Mouse (Mus musculus) ES-CJ7 (cell line): Measurements from ENCODE around the gene Scml4.

Source experiments
- DNase-seq: peaks from one replicate; pipeline ENCODE4 v3.0.0; 2011; ENCODE audit warnings: low read depth, low spot score

Gene Scml4

DNA sequence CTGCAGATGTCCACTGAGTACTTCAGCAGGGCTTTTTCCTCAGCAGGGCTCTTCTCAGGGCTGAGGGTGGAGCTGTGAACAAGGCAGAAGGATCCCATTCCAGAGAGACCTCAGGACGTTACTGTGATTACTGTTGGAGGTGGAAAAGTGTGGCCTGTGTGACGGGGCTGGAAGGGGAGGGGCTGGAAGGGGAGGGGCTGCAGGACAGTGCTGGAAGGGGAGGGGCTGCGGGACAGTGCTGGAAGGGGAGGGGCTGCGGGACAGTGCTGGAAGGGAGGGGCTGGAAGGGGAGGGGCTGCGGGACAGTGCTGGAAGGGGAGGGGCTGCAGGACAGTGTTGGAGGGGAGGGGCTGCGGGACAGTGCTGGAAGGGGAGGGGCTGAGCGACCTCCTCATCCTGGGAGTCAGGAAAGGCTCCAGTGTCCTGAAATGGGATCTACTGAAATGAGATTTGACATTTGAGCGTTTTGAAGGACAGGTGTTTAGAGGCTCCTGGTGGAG, 90.1 kb downstream of the Scml4 start:
- peak; percentile 85 for DNase-seq

DNA sequence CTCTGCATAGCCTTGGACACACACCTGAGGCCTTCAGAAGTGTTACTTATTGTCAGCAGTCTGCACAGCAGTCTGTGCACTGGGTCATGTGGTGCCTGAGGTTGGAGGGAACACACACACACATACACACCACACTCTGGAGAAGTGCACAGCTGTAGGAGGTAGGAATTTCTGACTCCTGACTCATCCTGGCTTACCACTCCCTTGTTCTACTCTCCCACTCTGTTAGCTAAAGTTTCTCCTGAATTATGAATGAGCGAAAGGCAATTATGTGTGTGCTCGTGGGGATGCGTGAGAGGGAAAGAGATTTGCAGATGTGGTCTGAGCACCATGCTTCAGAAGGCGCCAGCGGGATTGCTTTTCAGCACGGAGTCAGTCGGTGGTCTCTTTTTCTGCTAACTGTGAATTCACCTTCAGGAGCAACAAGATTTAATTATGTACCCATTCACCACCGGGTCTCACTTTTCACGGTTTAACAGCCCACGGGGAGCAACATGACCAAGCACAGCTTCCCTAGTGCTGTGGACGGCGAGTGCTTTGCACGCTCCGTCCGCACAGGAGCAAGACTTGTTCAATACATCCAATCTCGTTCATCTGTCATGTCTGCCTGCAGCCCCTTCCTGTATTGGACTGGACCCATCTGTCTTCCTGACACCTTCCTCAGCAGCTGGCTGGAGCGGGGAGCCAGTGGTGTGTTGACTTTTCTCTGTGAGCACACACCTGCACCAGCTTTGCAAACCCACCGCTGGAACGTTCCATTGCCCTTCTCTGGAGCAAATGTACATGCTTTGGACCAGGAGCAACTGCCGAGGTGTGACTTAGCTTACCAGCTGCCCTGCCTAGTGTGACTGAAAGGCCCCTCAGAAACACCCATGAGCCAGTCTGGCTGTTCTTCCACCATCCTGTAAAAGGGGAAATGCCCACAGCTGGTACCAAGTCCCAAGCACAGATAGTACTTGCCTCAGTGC, 91.2 kb downstream of the Scml4 start:
- DNase-seq: no peak

DNA sequence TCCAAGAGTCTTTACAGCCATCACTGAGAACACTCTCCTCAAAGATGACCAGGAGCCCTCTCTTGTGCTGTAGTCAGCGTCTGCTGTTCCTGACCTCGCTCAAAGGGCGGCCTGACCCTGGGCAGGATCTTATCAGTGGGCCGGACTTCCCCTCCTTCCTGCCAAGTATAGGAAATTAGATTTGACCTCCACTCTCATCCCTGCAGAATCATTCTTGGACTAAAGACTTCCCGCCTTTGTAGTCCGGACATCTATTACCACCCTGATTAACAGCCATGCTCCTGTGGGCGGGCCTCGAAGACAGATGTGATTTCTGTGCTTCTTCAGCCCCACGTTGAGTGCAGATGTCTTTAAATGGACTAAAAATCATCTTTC, 91.9 kb downstream of the Scml4 start:
- no peak for DNase-seq

DNA sequence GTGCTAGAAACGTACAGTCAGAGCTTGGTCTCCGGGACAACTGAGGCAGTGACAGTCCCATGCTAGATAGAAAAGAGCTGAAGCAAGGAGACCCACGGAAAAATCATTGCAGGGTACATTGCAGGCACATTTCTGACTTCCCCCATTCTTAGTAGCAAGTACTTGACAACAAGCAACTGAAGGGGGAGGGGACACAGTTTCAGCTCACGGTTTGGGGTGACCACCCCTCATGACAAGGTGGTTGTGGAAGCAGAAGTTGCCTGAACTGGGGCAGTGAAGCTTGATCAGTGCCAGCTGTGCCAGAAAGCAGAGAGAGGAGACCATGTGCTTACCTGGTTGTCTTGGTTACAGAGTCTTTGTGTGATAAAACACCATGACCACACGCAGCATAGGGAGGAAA, 93.4 kb downstream of the Scml4 start:
- no peak for DNase-seq

DNA sequence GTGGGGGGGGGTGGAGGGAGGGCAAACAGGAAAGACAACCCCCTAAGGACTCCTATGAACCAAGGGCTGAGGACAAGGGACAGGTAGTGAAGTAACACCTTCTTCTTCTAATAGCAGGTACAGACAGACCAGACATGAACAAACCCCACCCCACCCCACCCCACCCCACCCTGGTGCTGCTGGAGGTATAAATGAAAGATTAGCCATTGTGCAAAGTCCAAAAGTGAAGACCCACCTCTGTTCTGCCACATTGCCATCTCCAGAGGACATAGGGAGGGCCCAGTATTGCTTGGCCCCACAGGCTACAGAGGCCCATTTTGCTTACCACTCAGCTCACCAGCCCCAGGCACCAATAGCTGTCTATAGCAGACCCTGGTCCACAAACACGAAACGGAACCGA, 95.0 kb downstream of the Scml4 start:
- DNase-seq: no peak

DNA sequence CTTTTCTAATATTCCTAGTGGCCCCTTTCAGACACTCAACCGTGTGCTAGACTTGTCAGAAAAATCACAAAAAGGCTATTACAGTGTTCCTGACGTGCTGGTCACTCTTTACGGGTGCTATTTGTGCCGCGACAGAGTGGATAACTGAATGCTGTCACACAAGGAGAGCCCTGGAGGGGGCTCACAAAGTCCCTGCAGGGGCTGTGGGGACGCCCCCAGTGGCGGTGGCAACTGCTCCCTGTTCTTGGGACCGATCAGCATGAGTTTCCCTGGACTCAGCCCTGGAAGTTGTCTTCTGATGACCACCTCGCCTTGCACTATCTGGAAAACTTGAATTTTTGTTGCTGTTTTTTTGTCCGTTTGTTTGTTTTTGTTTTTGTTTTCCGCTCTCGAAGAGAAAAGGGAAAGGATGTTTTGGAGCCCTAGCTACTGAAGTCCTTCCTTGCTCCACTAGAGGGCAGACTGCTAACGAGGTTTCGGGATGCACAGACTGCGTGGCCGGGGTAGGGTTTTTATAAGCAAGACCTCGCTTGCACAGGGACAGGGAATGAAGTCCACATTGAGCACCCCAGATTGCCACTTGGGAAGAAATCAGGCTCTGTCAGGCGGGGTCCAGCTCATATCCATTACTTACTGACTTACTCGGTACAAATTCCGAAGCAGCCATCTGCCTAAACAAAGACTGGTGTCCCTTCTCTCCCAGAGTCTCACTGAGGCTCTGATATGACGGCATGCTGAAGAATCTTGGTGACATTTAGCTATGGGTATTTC, 97.9 kb downstream of the Scml4 start:
- peak; percentile 72 for DNase-seq

DNA sequence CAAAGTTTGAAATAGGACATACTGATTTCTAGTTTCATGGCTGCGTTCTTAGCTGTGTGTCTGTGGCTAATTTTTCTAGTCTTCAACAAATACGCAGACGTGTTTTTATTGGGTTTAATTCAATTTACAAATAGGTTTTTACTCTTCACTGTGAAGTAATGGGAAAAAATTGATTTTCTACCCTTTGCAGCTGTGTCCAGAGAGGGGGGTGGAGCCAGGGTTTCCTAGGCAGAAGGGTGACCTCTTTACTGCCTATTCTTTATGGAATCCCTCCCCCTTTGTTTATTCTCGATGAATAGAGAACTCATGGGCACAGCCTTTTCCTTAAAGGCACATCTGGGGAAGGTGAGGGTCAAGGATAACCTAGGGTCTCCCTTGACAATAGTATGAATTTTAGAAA, 98.5 kb downstream of the Scml4 start:
- no peak for DNase-seq

DNA sequence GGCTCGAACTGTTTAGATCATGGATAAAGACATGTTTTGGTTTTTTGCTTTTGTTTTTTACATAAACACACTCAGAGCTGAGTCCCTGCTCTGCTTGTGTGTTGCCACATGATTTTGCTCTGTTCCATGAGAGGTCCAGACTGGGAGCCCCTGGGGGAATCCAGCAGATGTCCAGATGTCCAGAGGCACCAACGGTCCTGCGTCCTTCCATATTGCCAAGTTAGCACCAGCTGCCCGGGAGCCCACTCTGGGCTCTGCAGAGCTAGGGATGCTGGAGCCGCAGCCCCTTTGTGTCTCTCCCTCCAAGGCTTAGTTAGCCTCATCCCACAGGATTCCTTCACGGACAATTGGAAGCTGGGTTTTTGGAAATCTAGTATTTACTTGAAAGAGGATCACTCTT, 101.6 kb downstream of the Scml4 start:
- no peak for DNase-seq

DNA sequence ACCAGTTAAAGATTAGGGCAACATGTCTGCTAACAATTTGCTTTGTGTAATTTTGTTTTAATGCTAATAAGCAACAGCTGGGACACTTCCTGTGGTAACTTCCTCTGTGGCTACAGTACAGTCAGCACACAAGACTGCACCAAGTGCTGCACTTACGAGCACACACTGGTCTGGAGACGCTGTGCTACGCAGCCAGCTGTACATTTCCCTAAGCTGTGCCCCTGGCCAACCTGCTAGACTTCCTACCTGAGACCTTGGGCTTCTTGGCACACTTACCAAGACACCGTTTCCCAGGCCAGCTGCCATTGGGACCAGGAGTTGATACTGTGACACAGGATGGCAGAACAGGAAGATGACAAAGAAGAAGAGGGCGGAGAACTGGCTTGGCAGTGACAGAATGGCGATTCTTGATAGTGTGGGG, 102.0 kb downstream of the Scml4 start:
- DNase-seq: no peak

DNA sequence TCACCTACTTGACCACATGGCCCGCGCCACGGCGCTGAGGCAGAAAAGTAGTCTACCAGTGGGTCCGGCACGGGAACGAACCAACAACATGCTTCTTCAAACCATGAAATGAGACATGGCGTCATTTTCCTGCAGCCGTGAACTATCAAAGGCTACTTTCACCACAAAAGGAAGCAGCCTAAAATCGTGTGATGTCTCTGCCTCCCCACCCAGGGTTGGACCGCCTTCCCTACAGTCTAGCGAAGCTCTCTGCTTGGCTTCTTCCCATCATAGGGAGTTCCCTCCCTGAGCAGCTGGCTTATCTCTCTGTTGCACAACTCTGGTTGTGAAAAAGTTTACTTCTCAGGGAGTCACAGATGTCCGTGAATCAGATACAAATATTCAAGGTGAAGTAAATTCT, 102.5 kb downstream of the Scml4 start:
- no peak for DNase-seq

DNA sequence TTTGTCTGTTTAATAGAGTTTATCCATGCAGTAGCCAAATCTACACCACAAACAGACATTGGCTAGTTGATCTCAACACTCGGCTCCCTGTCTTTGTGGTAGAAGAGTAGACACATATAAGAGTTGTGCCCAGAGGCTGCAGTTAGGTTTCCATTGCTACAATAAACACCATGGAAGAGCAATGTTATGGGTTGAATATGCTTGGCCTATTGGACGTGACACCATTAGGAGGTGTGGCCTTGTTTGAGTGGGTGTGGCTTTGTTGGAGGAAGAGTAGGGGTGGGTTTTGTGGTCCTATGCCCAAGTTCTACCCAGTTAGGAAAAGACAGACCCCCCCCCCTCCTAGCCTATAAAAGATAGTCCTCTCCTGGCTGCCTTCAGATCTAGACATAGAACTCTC, 102.9 kb downstream of the Scml4 start:
- no peak for DNase-seq

DNA sequence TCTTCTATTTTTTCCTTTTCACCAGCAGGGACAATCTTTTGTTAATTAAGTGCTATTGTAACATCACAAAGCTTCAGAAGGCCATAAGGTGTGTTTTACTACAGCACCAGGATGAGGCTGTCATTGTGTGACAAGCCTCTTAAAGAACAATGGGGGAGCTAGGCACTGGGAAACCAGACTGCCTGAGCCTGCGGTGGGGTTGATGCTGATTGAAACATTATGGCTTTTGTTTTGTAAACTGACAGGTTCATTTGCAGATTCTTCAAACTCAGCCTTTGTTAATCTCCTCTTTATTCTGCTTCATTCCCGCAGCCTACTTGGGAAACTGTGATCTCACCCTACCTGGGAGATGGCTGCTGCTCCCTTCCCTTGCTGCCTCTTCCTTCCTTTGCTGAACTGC, 108.2 kb downstream of the Scml4 start:
- peak; percentile 87 for DNase-seq

DNA sequence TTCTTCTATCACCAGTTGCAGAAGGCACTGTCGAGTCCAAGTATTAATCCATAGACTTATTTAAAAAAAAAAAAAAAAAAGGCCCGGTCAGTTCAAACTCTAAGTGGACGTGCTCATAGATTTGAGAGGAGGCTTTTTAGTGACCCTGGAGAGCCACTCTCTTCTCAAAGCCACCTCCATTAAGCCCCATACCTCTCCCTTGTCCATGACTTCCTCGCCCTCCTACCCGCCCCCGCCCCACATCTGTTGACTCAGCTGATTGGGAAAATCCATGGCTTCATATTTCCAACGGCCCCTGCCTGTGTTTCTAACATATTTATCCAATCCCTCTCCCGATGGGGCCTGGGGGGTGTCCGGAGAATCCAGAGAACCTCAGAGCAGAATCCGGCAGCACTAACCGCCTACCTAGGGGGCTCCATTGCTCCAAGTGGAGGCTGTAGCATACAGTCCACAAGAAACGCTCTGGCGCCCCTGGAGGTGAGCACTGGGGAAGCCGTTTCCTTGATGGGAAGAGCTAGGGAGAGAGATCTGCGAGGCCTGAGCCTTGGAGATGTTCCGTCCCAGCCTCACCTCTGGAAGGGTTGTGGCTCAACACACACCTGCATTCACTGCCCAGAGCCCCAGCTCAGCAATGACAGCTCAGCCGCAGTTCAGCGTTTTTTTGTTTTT, 112.5 kb downstream of the Scml4 start:
- DNase-seq: peak; percentile 86

DNA sequence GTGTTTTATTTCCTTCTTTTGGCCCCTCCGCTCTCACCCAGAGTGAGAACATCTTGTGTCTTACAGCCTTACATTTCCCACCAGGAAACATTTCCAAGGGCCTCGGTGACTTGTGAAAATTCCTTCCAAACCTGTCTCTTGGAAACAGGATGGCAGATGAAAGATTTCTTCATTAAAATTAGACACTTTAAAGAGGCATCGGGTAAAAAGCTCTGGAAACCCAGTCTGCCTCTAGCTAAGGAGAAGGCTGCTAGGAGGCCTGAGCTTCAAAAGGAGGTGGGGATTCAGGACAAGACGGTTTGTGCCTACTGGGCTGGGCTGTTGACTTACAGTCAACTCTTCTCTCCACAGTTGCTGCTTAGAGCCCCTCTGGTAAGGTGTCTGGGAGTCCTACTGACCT, 113.4 kb downstream of the Scml4 start:
- DNase-seq: no peak

DNA sequence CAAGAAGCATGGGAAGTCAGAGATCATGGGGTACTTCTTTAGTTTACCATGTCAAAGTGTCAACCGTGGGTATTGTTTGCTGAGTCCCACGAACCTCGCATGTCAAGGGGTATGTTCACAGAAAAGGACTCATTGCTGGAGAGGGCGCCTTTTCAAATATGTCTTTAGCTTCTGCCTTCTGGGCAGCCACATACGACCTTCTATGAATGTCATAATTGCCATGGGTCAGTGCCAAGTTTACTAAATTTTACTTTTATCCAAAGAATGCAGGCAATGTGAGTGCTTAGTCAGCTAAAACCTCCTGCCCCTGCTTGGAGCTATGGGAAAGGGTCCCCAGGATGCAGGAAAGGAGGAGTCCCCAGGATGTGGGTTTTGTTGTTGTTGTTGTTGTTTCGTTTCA, 116.4 kb downstream of the Scml4 start:
- DNase-seq: no peak

DNA sequence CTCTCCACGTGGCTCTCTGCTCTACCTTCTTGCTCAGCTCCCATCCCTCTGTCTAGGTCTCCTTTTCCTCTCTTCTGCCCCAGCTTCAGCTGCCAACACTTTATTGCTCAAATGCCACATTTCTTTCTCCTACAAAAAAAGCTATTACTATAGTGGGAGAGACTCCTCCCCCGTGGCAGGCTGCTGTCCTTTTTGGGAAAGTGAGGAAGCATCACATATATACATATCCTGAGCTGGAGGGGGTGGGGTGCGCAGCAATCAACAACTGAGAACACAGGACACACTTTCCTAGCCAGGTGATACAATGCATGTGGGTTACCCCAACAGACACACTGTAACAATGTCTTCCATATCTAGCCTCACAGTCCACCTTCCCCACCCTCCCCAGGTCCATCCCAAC, 118.2 kb downstream of the Scml4 start:
- DNase-seq: no peak

DNA sequence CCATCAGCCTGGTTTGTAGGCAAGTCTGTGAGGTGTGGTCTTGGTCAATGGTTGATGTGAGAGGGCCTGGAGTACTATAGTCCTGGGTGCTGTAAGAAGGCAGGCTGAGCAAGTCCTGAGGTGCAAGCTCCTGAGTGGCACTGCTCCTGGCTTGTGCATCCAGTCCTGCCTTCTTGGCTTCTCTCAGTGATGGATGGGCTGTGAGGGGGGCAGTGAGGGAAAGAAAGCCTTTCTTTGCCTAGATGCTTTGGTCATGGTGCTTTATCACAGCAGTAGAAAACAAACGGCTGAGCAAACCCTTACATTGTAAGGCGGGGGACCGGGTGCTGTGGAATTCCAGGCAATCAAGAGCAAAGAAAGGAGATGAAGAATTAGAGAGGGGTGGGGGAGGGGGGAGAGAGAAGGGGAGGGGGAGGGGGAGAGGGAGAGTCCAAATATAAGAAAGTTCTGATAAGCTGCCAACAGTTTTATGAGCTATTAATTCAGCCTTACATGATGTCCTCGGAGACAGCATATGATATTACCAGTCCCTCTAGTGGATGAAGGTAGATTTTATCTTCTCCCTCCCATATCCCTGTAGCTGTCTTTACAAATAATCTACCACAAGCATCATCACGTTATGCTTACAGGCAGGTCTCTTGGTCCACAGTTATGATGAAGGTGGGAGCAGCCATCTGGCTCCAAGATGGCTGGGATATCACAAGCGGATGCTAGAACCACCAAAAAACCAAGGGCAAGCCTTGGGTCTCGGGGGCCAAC, 121.0 kb downstream of the Scml4 start:
- DNase-seq: no peak

DNA sequence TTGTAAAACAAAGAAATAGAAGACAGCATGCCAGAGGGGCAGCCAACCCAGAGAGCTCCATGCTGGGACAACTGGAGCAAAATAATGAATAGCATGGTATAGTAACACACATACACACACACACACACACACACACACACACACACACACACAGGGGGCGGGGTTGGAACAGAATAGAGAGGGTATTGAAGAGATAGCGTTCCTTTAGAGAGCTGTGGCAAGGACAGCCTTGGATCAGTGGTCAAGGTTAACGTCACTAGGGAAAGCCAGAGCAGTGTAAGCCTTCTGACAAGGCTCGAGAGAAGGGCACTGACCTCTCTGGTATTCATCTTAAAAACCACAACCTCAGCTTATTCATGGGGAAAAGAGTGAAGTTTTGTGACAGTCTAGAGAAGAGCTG, 124.7 kb downstream of the Scml4 start:
- no peak for DNase-seq

DNA sequence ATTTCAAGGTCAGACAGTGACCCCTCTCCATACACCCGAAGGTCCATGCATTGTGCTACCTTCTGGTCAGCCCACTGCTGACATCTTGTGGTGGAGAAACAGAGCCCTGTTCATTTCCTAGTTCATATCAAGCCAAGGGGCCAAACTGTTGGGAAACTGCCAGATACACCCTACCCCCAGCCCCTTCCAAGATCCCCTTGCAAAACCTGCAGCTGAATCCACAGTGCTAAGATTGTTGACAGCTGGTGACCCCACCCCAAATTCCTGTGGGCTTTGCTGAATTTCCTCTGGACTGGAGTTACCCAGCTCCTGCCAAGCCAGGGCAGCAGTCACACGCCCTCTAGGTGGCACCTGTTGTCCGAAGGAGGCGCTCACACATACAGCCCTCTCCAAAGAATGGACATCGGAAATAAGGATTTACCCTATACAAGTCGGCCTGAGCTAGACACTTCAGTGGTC, 127.5 kb downstream of the Scml4 start:
- peak; percentile 63 for DNase-seq

DNA sequence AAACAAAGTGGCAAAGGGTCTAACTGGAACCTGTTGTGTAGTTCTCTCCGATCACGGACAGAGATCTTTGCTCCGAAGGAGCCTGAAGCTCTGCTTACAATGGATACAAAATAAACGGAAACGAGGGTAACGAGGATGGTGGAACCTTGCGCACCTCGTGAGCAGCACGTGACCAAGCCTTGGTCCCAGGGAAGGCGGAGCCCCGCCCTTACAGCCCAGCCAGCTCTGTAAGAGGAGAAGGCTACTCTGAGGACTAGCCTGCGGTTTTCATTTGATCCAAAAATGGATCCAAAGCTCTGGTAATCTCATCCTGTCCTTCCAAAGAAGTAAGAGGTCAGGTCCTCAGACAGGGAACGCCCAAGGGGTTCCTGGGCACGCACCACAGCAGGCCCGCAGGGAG, 128.5 kb downstream of the Scml4 start:
- DNase-seq: peak; percentile 63

DNA sequence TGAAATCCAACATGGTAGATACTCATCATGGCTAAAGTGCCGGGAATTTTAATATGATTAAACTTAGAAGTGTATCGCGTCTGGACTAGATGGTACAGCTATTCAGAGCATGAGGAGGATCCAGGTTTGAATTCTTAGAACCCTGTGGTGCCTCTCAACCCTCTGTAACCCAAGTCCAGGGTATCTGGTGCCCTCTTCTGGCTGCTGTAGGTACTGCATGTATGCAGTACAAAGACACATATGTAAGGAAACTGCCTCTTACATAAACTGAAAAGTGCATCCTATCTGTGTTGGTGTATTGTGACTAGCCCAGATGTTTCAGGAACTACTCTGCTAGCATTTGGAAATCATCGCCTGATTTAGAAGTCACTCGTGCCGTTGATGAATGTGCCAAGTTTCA, 129.7 kb downstream of the Scml4 start:
- peak; percentile 80 for DNase-seq
